Mouse (Mus musculus): ENCODE results near the gene Pla2g4f. TPM values are rescaled to one million over a fixed set of nuclear protein-coding genes. Genes with fewer than 3 reads are reported as not detected.

The Pla2g4f gene
- polyA plus RNA-seq, 1 experiment from 2014 or later = 21.9 TPM

- H3K9ac ChIP-seq (ENCODE audit: low read length) = no peak overlapping the region
- H3K4me3 ChIP-seq (ENCODE audit: low read depth, low read length) = no peak overlapping the region
- H3K4me1 ChIP-seq (replicated peaks; ENCODE audit: control insufficient read depth, insufficient read depth) = no peaks in the 10 kb centered on the region
- no peak overlapping the region for H3K27ac ChIP-seq (replicated peaks)
- WGBS = 45% methylated on average over 3 of the region's 3 CpGs
- no peak overlapping the region for H3K4me2 ChIP-seq (replicated peaks; ENCODE audit: low read depth)
- ATAC-seq (ENCODE audit: low FRiP score, low TSS enrichment) (no peak), DNase-seq (ENCODE audit: low spot score) (no peak)
- no peaks in the 10 kb centered on the region for H3K36me3 ChIP-seq (ENCODE audit: control insufficient read depth, insufficient read depth, low read length)
- no peaks in the 10 kb centered on the region for H3K9me3 ChIP-seq (ENCODE audit: control insufficient read depth, low read length)
- no peaks in the 10 kb centered on the region for H3K27me3 ChIP-seq (ENCODE audit: control insufficient read depth, insufficient read depth, low read length)
- TF ChIP-seq EP300 (optimal IDR thresholded peaks at IDR 0.05) = no peak
These were observed 52.6 kb downstream of the Pla2g4f start for GRCm38 (mm10) chr2:120261346-120261745.

- H3K9ac ChIP-seq (ENCODE audit: low read length) = no peak overlapping the region
- no peaks in the 10 kb centered on the region for H3K36me3 ChIP-seq (ENCODE audit: control insufficient read depth, insufficient read depth, low read length)
- H3K27ac ChIP-seq (replicated peaks) = no peak overlapping the region
- H3K4me1 ChIP-seq (replicated peaks; ENCODE audit: control insufficient read depth, insufficient read depth) = no peaks in the 10 kb centered on the region
- no peak for DNase-seq (ENCODE audit: low spot score)
- H3K4me2 ChIP-seq (replicated peaks; ENCODE audit: low read depth) = no peak overlapping the region
- H3K4me3 ChIP-seq (ENCODE audit: low read depth, low read length) = no peak overlapping the region
- no peaks in the 10 kb centered on the region for H3K27me3 ChIP-seq (ENCODE audit: control insufficient read depth, insufficient read depth, low read length)
- H3K9me3 ChIP-seq (ENCODE audit: control insufficient read depth, low read length) = no peaks in the 10 kb centered on the region
- ATAC-seq (ENCODE audit: low FRiP score, low TSS enrichment) = no peak
- TF ChIP-seq EP300 (optimal IDR thresholded peaks at IDR 0.05) (no peak), CTCF (IDR thresholded peaks at IDR 0.05; ENCODE audit: low read depth) (no peak)
These were observed 57.7 kb downstream of the Pla2g4f start for GRCm38 (mm10) chr2:120256259-120256658.

GRCm38 (mm10) chr2:120252644-120253043, 61.3 kb downstream of the Pla2g4f start:
- TF ChIP-seq CTCF (IDR thresholded peaks at IDR 0.05; ENCODE audit: low read depth) (no peak), EP300 (optimal IDR thresholded peaks at IDR 0.05) (no peak)
- H3K4me3 ChIP-seq (ENCODE audit: low read depth, low read length) = no peak overlapping the region
- ATAC-seq (ENCODE audit: low FRiP score, low TSS enrichment) (no peak), DNase-seq (ENCODE audit: low spot score) (no peak)
- no peaks in the 10 kb centered on the region for H3K4me1 ChIP-seq (replicated peaks; ENCODE audit: control insufficient read depth, insufficient read depth)
- 83% methylated on average over 6 of the region's 6 CpGs for WGBS
- H3K9ac ChIP-seq (ENCODE audit: low read length) = no peak overlapping the region
- no peaks in the 10 kb centered on the region for H3K9me3 ChIP-seq (ENCODE audit: control insufficient read depth, low read length)
- no peak overlapping the region for H3K4me2 ChIP-seq (replicated peaks; ENCODE audit: low read depth)
- H3K27ac ChIP-seq (replicated peaks) = no peak overlapping the region
- no peaks in the 10 kb centered on the region for H3K36me3 ChIP-seq (ENCODE audit: control insufficient read depth, insufficient read depth, low read length)
- no peaks in the 10 kb centered on the region for H3K27me3 ChIP-seq (ENCODE audit: control insufficient read depth, insufficient read depth, low read length)

Other genes starting within 250 kb of the Pla2g4f start
- 65.6 and 75.1 TPM in 2 replicates for gene Ehd4, start 159.6 kb downstream of the Pla2g4f start, polyA plus RNA-seq (2015; fragmentation: Nextera tagmentation; extraction: Ambion mirVana)
- gene Pla2g4e, start 68.8 kb downstream of the Pla2g4f start, polyA plus RNA-seq (2015; fragmentation: Nextera tagmentation; extraction: Ambion mirVana) = 5.8 TPM in 2 replicates
- 9.8 and 10.6 TPM in 2 replicates for gene Pla2g4d, start 25.0 kb downstream of the Pla2g4f start, polyA plus RNA-seq (2015; fragmentation: Nextera tagmentation; extraction: Ambion mirVana)
- 8.4 and 9.2 TPM in 2 replicates for gene Vps39, start 39.0 kb upstream of the Pla2g4f start, polyA plus RNA-seq (2015; fragmentation: Nextera tagmentation; extraction: Ambion mirVana)
- gene Ganc, start 89.7 kb upstream of the Pla2g4f start, polyA plus RNA-seq (2015; fragmentation: Nextera tagmentation; extraction: Ambion mirVana) = 6.8 and 7.8 TPM in 2 replicates
- 13.3 and 16.4 TPM in 2 replicates for gene Tmem87a, start 89.9 kb upstream of the Pla2g4f start, polyA plus RNA-seq (2015; fragmentation: Nextera tagmentation; extraction: Ambion mirVana)
- gene Capn3, start 141.9 kb upstream of the Pla2g4f start, polyA plus RNA-seq (2015; fragmentation: Nextera tagmentation; extraction: Ambion mirVana) = 0.40 and 0.90 TPM in 2 replicates
- 16.8 and 22.7 TPM in 2 replicates for gene Zfp106, start 249.7 kb upstream of the Pla2g4f start, polyA plus RNA-seq (2015; fragmentation: Nextera tagmentation; extraction: Ambion mirVana)

All from stomach, postnatal 0 days (tissue).